Mouse (Mus musculus): ENCODE data around the gene Haus3.

DNA sequence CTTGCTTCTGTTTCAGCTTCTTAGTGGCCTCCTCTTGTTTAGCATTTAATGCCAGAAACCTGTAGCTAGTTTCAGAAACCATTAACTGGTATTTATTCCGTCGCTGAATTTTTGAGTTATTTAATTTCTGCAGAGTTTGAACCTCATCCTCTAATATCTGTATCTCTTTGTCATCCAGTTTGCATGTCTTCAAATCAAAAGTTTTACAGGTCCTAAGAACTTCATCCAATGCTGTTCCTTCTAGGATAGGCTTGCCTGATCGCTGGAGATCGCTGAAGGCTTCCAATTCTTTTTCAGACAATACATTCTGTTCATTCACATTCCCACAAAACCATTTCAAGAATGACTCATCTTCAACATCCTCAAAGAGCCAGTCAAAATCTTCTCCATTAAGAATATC lies 1.5 kb downstream of the Haus3 start:
- TF ChIP-seq USF1 (IDR thresholded peaks at IDR 0.05; ENCODE audit: low read depth) (no peak), MYOG (IDR thresholded peaks at IDR 0.05; ENCODE audit: control insufficient read depth in 1 of 3, insufficient read depth in 1 of 3, insufficient read length in 2 of 3, low read depth in 2 of 3) (no peak), POLR2A (IDR thresholded peaks at IDR 0.05; ENCODE audit: insufficient read length, low read depth) (no peak)
